Mouse (Mus musculus): Measurements from ENCODE around the gene Sept11.

GRCm38 (mm10) chr5:93129953-93130352 is 36.7 kb downstream of the Sept11 start:
- TF ChIP-seq CTCF (IDR thresholded peaks at IDR 0.05; ENCODE audit: extremely low read depth, insufficient read depth, low read length) = no peak
- TF ChIP-seq POLR2A (IDR thresholded peaks at IDR 0.05; ENCODE audit: extremely low read depth, insufficient read depth, low read length) = no peak
